Mouse (Mus musculus): ENCODE results near the gene Ltb. TPM values are rescaled to one million over a fixed set of nuclear protein-coding genes. Genes with fewer than 3 reads are reported as not detected.

Gene Ltb
- polyA plus RNA-seq, 1 experiment from 2014 or later, result 1.0 TPM

DNA sequence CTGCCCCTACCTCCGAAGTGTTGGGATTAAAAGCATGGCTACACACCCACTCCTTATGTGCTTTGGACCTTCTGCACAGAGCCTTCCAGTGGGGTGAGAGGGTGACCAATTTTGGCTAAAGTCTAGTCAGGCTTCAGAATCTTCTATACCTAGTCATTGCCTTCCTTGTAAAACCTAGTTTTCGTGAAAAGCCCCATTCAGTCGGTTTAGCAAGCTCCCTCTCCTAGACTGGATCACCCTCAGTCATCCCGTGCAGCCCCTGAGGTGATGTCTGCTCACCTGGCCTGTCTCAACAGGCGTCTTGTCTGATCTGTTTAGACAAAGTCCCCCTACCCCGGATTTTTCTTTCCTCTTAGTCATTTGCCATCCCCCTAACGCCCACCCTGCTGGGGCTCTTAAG lies 3.8 kb downstream of the Ltb start:
- Histone ChIP-seq H3K9me3 (ENCODE audit: control insufficient read depth, low read length) (no peaks in the 10 kb centered on the region), H3K27me3 (ENCODE audit: control insufficient read depth, insufficient read depth, low read depth, low read length) (peaks cover 20% of the 10 kb centered on the region), H3K4me3 (ENCODE audit: low read length) (no peak overlapping the region), H3K36me3 (ENCODE audit: control insufficient read depth, insufficient read depth, low read length) (no peaks in the 10 kb centered on the region), H3K4me1 (replicated peaks; ENCODE audit: control insufficient read depth, insufficient read depth, low read length) (peaks cover 8% of the 10 kb centered on the region), H3K27ac (ENCODE audit: low read length) (no peak overlapping the region), H3K9ac (ENCODE audit: low read length) (no peak overlapping the region), H3K4me2 (ENCODE audit: low read depth, low read length) (no peak overlapping the region)
- ATAC-seq (ENCODE audit: low read depth), result no peak
- 53% methylated on average over 7 of the region's 7 CpGs for WGBS

DNA sequence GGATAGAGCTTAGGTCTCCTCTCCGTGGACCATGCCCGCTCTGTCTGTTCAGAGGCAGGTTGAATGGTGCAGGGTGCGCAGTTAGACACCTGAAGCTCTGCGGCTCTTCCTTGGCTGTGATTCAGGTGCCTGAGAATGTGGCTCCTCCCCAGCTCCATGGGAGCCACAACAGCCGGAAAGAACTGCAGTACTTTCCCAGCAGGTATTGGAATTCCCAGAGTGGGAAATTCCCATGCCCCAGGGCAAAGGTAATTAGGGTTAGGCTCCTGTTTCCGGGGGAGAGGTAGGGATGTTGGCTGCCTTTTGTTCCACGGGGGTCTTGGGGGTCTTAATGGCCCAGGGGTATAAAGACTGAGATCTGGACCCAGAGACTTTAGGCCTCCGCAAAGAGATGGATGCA lies 4.7 kb downstream of the Ltb start:
- Histone ChIP-seq H3K27ac (ENCODE audit: low read length) (no peak overlapping the region), H3K27me3 (ENCODE audit: control insufficient read depth, insufficient read depth, low read depth, low read length) (peaks cover 26% of the 10 kb centered on the region), H3K4me3 (ENCODE audit: low read length) (no peak overlapping the region), H3K9me3 (ENCODE audit: control insufficient read depth, low read length) (no peaks in the 10 kb centered on the region), H3K36me3 (ENCODE audit: control insufficient read depth, insufficient read depth, low read length) (no peaks in the 10 kb centered on the region), H3K4me1 (replicated peaks; ENCODE audit: control insufficient read depth, insufficient read depth, low read length) (peaks cover 8% of the 10 kb centered on the region), H3K4me2 (ENCODE audit: low read depth, low read length) (no peak overlapping the region), H3K9ac (ENCODE audit: low read length) (no peak overlapping the region)
- ATAC-seq (ENCODE audit: low read depth), result no peak
- WGBS, result 37% methylated on average over 8 of the region's 8 CpGs

DNA sequence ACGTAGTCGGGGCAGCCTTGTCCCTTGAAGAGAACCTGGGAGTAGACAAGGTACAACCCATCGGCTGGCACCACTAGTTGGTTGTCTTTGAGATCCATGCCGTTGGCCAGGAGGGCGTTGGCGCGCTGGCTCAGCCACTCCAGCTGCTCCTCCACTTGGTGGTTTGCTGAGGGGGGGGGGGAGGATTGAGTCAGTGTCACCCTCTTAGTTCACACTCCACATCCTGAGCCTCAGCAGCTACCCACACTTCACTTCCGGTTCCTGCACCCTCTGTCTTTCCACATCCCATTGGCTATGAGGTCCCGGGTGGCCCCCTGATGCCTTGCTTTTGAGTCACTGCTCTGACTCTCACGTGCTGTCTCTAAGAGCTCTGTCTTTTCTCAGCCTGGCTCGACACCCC lies 6.2 kb downstream of the Ltb start:
- Histone ChIP-seq H3K4me1 (replicated peaks; ENCODE audit: control insufficient read depth, insufficient read depth, low read length) (0 out of 2 replicates have a peak, but pooled peaks cover 3% of the 10 kb centered on the region), H3K4me2 (ENCODE audit: low read depth, low read length) (no peak overlapping the region), H3K9me3 (ENCODE audit: control insufficient read depth, low read length) (no peaks in the 10 kb centered on the region), H3K27ac (ENCODE audit: low read length) (no peak overlapping the region), H3K27me3 (ENCODE audit: control insufficient read depth, insufficient read depth, low read depth, low read length) (peaks cover 19% of the 10 kb centered on the region), H3K4me3 (ENCODE audit: low read length) (no peak overlapping the region), H3K9ac (ENCODE audit: low read length) (no peak overlapping the region), H3K36me3 (ENCODE audit: control insufficient read depth, insufficient read depth, low read length) (no peaks in the 10 kb centered on the region)
- no peak; the same call in 1 of the 2 replicates for ATAC-seq (ENCODE audit: low read depth)
- WGBS, result 73% methylated on average over 11 of the region's 11 CpGs

DNA sequence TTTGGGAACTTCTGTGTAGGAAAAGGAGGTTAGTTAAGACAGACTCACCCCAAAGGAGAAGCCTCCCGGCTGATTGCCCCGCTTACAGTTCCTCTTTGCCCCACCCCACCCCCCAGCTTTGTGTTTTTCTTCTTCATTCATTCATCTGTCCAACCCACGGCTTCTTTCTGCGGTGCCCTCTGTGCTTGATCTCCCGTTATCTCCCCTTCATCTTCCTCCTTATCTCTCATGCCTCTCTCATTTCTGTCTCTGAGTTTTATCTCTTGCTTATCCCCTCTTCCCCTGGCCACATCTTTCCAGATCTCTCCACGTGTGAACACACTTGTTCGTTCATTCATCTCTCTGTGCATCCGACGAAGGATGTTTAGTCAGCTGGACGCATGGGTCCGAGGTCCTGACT lies 6.9 kb downstream of the Ltb start:
- H3K4me3 ChIP-seq (ENCODE audit: low read length), result no peak overlapping the region
- no peaks in the 10 kb centered on the region for H3K9me3 ChIP-seq (ENCODE audit: control insufficient read depth, low read length)
- no peak for ATAC-seq (ENCODE audit: low read depth)

DNA sequence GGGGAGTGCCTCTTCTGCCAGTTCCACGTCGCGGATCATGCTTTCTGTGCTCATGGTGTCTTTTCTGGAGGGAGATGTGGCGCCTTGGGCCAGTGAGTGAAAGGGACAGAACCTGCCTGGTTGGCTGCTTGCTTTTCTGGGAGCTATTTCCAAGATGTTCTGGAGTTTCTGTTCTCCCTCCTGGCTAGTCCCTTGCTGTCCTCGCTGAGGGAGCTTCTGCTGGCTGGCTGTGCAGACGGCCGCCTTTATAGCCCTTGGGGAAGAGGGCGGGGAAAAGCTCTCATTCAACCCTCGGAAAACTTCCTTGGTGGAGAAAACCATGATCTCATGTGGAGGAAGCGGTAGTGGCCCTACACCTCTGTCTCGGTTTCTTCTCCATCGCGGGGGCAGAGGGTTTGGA lies 7.5 kb downstream of the Ltb start, which contains the start of gene Tnf:
Tnf (minus strand) TSS at position 221 of the 400 bp plus-strand sequence.
- no peak within 1 kb of the TSS for H3K4me3 ChIP-seq (ENCODE audit: low read length)
- peaks cover 19% of the 10 kb centered on the region for H3K27me3 ChIP-seq (ENCODE audit: control insufficient read depth, insufficient read depth, low read depth, low read length)
- no peak within 1 kb of the TSS for H3K27ac ChIP-seq (ENCODE audit: low read length)
- ATAC-seq (ENCODE audit: low read depth), result peak; percentile 34; the same call in 1 of the 2 replicates
- no peaks in the 10 kb centered on the region for H3K4me1 ChIP-seq (replicated peaks; ENCODE audit: control insufficient read depth, insufficient read depth, low read length)
- no peaks in the 10 kb centered on the region for H3K36me3 ChIP-seq (ENCODE audit: control insufficient read depth, insufficient read depth, low read length)
- WGBS, result 31% methylated on average over 13 of the region's 13 CpGs
- no peak within 1 kb of the TSS for H3K9ac ChIP-seq (ENCODE audit: low read length)
- H3K4me2 ChIP-seq (ENCODE audit: low read depth, low read length), result no peak within 1 kb of the TSS; the same call in 1 of the 2 replicates
- H3K9me3 ChIP-seq (ENCODE audit: control insufficient read depth, low read length), result no peaks in the 10 kb centered on the region

More for the DNA sequence above, 6.9 kb downstream of the Ltb start:
- Histone ChIP-seq H3K27ac (ENCODE audit: low read length) (no peak overlapping the region), H3K4me1 (replicated peaks; ENCODE audit: control insufficient read depth, insufficient read depth, low read length) (no peaks in the 10 kb centered on the region), H3K36me3 (ENCODE audit: control insufficient read depth, insufficient read depth, low read length) (no peaks in the 10 kb centered on the region), H3K27me3 (ENCODE audit: control insufficient read depth, insufficient read depth, low read depth, low read length) (peaks cover 19% of the 10 kb centered on the region), H3K9ac (ENCODE audit: low read length) (no peak overlapping the region), H3K4me2 (ENCODE audit: low read depth, low read length) (no peak overlapping the region)
- 52% methylated on average over 11 of the region's 11 CpGs for WGBS

DNA sequence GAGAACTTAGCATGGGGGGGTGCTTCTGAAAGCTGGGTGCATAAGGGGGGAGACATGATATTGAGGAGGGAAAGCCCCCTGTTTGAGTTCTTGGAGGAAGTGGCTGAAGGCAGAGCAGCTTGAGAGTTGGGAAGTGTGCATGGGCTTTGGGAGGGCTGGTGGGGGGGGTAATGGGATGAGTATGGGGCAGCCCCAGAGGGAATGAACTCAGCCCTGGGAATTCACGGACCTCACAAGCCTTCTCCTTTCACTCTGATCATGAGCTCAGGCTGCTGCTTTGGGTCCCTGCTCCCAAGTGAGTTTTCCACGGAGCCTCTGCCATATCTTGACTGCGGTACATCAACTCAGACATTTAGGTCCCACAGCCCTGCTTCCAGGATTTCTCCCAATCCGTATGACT lies 8.2 kb downstream of the Ltb start:
- no peaks in the 10 kb centered on the region for H3K9me3 ChIP-seq (ENCODE audit: control insufficient read depth, low read length)
- ATAC-seq (ENCODE audit: low read depth), result no peak
- H3K36me3 ChIP-seq (ENCODE audit: control insufficient read depth, insufficient read depth, low read length), result no peaks in the 10 kb centered on the region
- no peak overlapping the region for H3K4me2 ChIP-seq (ENCODE audit: low read depth, low read length)
- no peak overlapping the region for H3K9ac ChIP-seq (ENCODE audit: low read length)
- no peak overlapping the region for H3K4me3 ChIP-seq (ENCODE audit: low read length)
- H3K27me3 ChIP-seq (ENCODE audit: control insufficient read depth, insufficient read depth, low read depth, low read length), result peaks cover 19% of the 10 kb centered on the region
- H3K27ac ChIP-seq (ENCODE audit: low read length), result no peak overlapping the region
- 82% methylated on average over 4 of the region's 4 CpGs for WGBS
- no peaks in the 10 kb centered on the region for H3K4me1 ChIP-seq (replicated peaks; ENCODE audit: control insufficient read depth, insufficient read depth, low read length)

DNA sequence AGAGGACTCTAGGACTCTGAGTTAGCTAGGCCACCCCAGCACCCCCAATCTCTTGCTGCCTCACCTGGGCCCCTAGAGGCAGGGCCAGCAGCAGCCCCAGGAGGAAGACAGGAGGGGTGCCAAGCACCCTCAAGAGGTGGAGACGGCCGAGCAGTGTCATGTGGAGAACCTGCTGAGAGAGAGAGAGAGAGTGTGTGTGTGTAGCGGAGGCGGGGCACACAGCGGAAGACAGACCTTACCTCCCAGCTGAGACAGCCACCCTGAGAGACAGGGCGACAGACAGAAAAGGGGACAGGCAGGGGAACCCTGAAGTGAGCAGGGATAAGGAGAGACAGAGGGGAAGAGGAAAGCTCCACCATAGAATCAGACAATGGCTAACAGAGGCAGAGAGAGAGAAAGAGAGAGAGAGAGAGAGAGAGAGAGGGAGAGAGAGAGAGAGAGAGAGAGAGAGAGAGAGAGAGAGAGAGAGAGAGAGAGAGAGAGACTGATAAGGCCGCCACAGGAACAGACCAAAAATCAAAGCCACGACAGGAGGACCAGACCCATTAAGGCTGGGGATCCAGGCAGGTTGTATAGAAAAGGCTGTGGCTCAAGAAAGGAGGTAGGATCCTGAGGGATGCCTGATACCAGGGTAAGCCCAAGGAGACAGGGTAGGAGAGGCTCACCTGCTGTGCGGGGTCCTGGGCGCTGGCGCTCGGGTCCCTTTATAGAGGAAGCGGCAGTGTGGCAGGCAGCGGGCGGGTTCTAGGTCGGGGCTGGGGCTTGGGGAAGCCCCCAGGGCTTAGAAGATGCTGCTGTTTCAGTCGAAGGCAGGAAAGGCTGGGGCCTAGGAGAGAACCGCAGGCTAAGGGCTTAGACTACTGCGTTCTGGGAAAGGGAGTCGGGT lies 10.5 kb downstream of the Ltb start, which contains the start of gene Lta:
Lta (minus strand) TSS at position 858 of the 886 bp plus-strand sequence.
- Histone ChIP-seq H3K9ac (ENCODE audit: low read length) (no peak within 1 kb of the TSS), H3K27me3 (ENCODE audit: control insufficient read depth, insufficient read depth, low read depth, low read length) (peaks cover 19% of the 10 kb centered on the region), H3K4me2 (ENCODE audit: low read depth, low read length) (no peak within 1 kb of the TSS), H3K4me1 (replicated peaks; ENCODE audit: control insufficient read depth, insufficient read depth, low read length) (no peaks in the 10 kb centered on the region), H3K9me3 (ENCODE audit: control insufficient read depth, low read length) (no peaks in the 10 kb centered on the region), H3K36me3 (ENCODE audit: control insufficient read depth, insufficient read depth, low read length) (no peaks in the 10 kb centered on the region), H3K27ac (ENCODE audit: low read length) (no peak within 1 kb of the TSS), H3K4me3 (ENCODE audit: low read length) (no peak within 1 kb of the TSS)
- no peak for ATAC-seq (ENCODE audit: low read depth)
- 29% methylated on average over 20 of the region's 20 CpGs for WGBS

DNA sequence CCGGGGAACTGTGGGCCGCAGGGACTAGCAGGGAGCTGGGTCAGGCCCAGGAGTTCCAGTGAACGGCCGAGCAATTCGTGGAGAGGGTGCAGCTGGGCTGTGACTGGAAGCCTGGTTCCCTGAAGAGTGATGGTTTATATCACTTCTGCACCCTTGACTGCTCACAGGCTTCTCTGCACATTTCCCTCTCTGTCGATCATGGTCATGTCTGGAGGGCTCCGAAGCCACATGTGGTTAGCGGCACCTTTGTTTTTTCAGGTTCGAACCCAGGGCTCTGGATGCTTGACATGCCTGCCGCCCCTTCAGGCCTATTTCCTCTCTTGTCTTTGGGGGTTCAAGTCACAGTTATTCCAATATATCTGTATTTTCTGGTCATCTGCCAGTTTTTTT lies 11.1 kb downstream of the Ltb start:
- Histone ChIP-seq H3K4me3 (ENCODE audit: low read length) (no peak overlapping the region), H3K27ac (ENCODE audit: low read length) (no peak overlapping the region), H3K4me1 (replicated peaks; ENCODE audit: control insufficient read depth, insufficient read depth, low read length) (no peaks in the 10 kb centered on the region), H3K4me2 (ENCODE audit: low read depth, low read length) (no peak overlapping the region), H3K27me3 (ENCODE audit: control insufficient read depth, insufficient read depth, low read depth, low read length) (peaks cover 19% of the 10 kb centered on the region), H3K36me3 (ENCODE audit: control insufficient read depth, insufficient read depth, low read length) (no peaks in the 10 kb centered on the region), H3K9ac (ENCODE audit: low read length) (no peak overlapping the region), H3K9me3 (ENCODE audit: control insufficient read depth, low read length) (no peaks in the 10 kb centered on the region)
- no peak for ATAC-seq (ENCODE audit: low read depth)
- 48% methylated on average over 10 of the region's 10 CpGs for WGBS

DNA sequence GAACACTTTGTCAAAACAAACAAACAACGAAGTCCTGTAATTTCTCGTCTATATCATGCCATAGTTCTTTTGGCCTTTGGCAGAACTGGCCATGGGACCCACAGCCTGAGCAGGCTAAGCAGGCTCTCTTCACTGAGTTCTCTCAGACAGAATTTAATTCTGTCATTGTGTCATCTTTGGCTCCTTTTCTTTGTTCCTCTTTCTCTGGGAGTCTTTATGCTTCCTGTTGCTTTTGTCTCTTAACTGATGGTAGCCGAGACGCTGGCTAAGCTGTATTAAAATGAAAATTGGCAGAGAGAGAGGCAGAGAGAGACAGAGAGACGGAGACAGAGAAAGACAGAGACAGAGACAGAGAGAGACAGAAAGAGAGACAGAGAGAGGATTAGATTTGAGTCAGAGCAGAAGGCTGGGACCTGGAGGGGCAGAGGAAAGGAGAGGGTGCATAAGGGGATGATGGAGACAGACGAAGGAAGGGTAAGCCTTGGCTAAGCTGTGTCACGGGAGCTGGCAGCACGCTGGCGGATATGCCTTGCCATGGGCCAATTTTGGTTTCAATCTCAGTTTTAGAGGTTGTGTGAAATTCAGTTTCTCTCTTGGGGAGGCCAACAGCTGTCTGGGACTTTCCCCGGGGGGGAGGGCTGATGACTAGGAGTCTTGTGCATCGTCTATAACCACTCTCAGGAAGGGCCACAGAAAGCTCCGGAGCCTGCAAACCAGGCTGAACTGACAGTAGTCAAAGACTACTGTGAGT lies 15.7 kb downstream of the Ltb start:
- no peaks in the 10 kb centered on the region for H3K9me3 ChIP-seq (ENCODE audit: control insufficient read depth, low read length)
- no peak overlapping the region for H3K4me2 ChIP-seq (ENCODE audit: low read depth, low read length)
- H3K4me1 ChIP-seq (replicated peaks; ENCODE audit: control insufficient read depth, insufficient read depth, low read length), result no peaks in the 10 kb centered on the region
- no peak overlapping the region for H3K9ac ChIP-seq (ENCODE audit: low read length)
- no peak overlapping the region for H3K4me3 ChIP-seq (ENCODE audit: low read length)
- no peak for ATAC-seq (ENCODE audit: low read depth)
- 68% methylated on average over 12 of the region's 12 CpGs for WGBS
- no peak overlapping the region for H3K27ac ChIP-seq (ENCODE audit: low read length)
- 0 out of 2 replicates have a peak, but pooled peaks cover 1% of the 10 kb centered on the region for H3K27me3 ChIP-seq (ENCODE audit: control insufficient read depth, insufficient read depth, low read depth, low read length)
- no peaks in the 10 kb centered on the region for H3K36me3 ChIP-seq (ENCODE audit: control insufficient read depth, insufficient read depth, low read length)
